Mouse (Mus musculus) heart, adult 9 months (tissue): ENCODE measurements around the gene Scarf1.
A peak's percentile ranks its signal among the peaks of the same experiment; 100 is the strongest.

Source experiments
- DNase-seq, 2 experiments: peaks; one replicate each; pipeline ENCODE4 v3.0.0; 2022; ENCODE audit warnings: low spot score in 2 of 2

Scarf1 gene

DNA sequence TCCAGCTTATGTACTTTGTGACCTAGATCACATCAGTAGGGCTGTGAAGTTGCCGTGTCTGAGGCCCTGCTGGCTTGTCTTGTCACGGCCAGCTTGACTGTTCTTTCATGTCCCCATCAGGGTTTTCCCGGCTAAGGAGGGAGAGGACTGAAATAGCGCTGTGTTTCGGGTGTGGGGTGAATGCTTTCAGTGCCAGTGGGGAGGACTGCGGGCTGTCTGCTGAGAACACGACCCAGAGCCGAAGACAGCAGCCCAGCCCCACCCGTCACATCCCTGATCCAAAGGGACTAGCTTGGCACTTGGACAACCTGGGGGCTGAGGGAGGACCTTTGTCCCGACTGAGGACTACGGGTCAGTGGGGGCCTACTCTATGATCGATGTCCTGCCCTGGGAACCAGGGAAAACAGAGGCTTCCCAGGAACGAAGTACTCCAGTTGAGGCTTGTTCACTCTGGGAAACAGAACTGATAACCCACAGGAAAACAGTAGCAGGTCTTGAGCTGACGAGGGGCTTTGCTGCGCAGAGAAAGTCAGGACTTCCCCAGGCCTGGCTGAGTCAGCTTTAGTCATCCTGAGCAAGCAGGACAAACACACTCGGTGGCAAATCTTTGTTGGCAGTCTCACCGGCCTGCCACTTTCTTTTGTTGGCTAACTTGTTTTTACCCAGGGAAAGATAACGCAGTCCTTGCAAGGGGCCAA lies 50.7 kb downstream of the Scarf1 start:
- DNase-seq = peak; percentile 58 to 68

DNA sequence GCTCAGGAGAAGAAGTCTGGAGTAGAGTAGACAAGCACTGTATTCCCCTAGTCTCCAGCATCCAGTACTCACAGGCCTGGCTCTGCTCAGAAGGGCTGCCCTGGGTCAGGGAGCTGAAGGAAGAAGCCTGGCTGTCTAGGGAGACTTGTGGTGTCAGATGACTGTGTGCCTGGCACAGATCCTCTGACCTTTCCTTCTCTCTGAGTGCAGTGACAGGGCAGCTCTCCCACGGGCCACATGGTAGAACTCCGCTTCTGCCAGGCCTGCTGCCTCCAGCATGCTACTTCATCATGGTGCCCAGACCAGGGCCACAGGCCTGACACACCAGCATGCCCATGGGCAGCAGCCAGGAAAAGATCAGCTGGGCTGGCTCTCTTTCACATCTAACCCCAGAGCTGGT lies 52.5 kb downstream of the Scarf1 start:
- DNase-seq = peak; percentile 82 to 86

DNA sequence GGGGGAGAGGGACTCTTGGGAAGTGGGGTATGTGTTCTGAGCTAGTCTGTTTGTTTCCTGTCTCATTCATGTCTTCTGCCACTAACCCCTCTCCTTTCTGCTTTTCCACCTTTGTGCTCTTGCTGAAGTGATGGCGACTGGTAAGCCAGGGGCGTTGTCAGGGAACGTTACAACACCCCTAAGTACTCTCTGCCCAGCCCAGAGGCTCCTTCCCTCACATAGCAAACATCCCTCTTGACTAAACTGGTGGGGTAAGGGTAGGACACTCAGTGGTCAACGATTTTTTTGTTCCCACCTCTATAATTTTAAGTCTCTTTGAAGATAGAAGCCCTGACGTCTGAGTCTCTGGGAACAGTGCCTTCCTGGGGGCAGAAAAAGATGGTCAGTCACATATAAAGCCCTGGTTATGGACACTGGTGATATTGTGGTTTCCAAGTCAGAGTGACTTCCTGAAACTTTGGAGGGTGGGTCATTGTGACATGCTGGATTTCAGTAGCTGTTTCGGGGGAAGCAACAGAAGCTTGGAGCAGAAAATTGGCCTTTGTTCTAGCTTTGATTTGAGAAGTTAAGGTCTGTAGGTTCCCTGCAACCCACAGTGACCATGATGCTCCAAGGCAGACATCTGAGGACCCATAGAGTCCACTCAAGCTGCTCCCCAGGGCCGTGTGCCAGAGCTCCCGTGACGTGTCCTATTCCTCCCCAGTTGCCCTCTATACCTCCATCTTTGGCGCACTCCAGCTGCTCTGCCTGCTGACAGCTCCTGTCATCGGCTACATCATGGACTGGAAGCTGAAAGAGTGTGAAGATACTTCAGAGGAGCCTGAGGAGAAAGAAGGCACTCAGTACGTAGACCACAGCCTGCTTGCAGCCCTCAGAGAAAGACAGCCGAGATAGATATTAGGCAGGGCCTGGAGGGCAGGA lies 53.2 kb downstream of the Scarf1 start:
- DNase-seq = peak in 1 of 2 experiments; percentile 26

DNA sequence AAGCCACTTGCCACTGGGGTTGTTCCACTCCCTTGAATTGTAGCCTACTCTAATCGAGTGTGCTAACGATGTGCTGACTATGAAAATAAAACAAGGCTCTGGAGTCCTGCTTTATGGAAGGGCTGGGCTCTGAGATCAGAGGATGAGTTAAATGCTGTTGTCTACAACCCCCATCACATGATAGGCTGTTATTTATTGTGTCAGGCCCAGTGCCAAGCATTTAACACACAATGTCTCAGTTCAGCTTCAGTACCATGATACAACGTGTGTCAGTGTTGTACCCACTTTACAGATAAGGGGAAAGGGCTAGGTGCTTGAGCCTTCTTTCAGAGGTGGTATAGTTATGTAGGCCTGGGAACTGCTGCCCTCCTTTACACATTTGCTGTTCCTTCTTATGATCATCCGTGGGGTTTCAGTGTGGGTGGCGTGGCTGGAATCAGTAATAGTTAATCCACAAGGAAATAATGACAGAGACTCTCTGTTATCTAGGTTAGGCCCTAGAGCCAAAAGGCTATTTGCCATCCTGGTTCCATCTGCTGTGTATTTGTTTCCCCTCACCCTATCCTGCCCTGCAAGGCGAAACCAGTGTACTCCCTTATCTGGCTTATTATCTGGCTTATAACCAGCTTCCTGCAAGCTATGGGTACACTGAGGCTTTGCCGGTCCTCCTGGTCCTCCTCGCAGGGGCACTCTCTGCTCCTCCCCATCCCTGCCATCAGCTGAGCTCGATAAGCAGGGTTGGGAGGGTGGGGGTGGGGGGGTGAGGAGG lies 54.2 kb downstream of the Scarf1 start:
- DNase-seq = no peak

DNA sequence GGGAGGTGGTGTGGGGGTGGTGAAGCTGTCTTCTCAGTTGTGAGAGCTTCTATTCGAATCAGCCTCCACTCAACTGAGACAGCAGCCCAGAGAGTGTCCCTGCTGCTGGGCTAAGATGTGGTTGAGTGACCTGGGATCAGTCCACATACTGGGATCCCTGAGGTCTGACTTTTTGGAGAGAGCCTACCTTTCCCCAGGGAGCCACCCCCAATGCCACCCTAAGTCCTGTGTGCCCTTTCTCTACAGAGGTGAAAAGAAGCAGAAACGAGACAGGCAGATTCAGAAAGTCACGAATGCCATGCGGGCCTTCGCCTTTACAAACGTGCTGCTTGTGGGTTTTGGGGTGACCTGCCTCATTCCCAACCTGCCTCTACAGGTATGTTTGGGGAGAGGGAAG lies 54.8 kb downstream of the Scarf1 start:
- no peak for DNase-seq

DNA sequence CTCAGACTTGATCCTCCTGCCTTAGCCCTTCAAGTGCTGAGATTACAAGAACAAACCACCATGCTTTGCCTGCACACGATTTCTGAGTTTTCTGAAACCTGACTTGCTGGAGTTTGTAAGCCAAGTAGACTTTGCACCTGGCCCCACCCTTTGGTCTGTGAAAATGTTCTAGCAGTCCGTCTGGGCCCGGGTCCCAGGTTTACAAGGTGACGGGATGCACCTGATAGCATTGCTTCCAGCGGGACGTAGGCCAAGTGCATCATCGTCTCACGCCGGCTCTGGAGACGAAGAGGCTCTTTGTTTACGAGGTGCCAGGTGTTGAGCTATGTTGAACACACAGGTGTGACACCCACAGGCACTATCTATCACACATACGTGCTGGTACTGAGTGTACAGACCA lies 55.6 kb downstream of the Scarf1 start:
- DNase-seq = no peak

DNA sequence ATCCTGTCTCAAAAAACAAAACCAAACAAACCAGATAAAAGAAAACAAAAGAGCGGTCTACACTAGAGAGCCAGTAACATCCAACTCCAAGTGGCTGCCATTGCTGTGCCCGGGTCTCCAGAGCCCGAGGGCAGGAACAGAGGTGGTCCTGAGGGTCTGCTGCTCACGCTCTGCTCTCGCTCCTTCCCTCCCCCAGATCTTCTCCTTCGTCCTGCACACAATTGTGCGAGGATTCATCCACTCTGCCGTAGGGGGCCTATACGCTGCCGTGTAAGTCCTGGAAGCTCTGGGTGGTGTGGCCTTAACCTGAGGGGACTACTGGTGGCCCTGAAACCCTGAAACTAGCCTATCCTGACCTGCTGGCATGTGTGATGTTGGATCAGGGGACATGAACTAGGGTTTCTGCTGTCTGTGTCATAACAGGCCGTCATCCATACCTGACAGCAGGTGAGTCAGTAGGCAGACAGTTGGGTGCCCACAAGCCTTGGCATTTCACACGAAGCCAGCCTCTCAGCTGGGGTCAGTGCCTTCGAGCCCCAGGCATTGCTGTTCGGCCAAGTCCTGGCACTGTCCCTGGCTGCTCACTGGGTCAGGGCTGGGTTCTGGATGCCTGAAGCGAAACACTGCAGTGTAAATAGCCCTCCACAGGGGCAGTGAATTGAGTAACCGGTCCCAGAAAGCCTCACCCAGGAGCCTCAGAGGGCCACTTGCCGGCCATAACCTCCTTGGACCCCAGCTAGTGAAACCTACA lies 57.2 kb downstream of the Scarf1 start:
- no peak for DNase-seq

DNA sequence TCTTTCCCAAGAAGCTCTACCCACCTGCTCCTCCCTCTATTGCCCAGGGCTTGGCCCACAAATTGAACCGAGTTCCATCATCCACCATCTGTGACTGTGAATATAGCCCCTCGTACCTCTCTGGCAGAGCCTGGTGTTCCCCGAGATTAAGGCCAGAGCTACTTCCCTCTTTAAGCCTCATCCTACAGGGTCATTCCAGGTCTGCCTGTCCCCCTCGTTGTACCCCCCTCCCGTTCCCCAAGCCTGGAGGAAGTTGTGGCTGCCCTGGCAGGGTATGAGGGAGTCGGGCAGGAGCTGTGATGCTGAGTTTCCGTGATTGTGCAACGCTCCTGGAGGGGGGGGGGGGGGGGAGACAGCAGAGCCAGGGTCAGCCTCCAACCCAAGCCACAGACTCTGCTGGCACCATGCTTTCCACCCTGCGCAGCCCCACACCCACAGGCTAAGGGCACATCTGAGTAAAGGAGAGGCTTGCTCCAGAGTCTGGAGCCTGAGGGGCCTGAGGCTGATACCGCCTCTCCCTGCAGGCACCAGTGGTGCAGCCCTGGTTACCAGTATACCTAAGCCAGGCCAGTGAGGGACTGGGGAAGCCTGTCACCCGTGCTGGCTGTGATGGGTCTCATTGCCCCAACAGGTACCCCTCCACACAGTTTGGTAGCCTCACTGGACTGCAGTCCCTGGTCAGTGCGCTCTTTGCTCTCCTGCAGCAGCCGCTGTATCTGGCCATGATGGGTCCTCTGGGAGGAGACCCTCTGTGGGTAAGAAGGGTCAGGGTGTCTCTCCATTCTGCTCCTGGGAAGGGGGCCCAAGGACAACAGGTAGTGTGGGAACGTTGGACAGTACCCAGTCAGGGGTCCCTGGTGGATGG lies 58.0 kb downstream of the Scarf1 start:
- DNase-seq = peak; percentile 50 to 69

DNA sequence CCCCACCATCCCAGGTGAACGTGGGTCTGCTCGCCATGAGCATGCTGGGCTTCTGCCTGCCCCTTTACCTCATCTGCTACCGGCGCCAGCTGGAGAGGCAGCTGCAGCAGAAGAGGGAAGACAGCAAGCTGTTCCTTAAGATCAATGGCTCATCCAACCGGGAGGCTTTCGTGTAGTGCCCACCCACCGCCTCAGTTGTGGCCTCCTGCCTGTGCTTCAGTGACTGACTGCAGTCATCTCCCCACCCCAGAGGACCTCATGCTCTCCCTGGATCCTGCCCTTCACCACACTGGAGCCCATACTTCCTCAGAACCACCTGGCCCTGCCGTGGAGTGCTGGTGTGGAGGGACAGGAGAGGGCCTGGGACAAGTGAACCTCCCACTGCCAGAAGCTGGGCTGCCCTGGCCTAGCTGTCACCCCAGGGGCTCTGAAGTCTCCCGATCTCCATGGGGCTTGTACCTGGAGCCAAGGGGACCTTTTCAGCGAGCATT lies 59.0 kb downstream of the Scarf1 start:
- DNase-seq = peak in 1 of 2 experiments; percentile 34

DNA sequence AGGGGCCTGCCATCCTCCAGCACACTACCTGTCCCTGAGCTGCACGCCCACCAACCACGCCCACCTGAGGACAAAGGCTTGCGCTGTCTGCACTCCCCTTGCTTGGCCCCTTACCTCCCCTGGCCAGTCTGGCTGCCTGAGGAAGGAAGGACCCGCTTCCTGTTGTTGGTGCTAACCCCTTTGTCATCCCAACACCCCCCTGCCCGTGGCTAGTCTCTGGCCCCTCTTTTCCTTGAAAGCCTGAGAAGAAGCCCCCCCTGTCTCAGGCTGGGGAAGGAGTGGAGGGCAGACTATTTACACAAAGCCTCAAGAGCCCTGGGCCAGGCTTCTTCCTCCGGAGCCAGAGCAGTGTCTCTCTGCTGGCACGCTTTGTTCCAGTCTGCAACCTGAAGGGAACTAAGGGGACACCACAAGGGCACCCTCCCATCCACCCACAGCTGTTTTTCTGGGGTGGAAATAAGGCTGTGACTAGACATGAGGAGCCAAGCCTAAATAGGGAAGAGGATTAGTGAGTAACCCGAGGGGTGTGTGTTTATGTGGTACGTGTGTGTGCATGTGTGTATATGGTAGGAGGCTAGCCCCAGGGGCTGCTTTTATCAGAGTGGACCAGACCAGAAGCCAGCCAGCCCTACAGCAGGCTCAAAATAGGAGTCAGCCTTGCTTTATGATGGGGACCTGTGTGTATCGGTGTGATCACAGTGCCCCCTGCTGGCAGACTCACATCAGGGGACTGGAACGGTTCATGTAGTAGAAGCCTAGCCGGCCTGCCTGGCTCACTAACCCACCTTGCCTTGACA lies 59.7 kb downstream of the Scarf1 start:
- DNase-seq = peak; percentile 89 to 94

DNA sequence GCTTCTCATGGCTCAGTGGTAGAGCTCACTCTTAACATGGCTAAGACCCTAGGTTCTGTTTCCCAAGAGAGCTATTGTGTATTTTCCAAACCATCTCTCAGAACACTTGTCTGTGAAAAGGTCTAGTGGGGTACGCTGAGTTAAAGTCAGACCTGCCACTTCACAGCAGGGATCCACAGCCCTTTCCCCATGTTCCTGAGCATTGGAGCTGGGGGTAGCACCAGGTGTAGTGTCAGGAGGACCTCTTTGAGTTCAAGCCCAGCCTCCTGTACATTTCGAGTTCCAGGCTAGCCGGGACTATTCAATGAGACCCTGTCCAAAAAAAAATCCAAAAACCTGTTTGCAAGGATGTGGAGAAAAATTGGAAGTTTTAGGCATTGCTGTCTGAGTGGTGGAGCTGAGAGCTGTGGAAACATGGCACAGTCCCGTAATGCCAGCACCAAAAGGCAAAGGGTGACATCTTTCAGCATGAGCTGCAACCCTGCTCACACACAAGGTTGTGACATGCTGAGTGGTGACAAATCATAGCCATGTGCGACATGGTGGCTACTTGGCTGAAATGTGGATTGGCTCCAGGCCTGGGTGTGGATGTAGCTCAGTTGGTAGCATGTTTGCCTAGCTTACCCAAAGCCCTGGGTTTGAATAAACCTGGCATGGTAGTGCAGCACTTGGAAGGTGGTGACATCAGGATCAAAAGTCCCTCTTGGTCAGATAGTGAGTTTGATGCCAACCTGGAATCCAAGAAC lies 61.2 kb downstream of the Scarf1 start:
- DNase-seq = no peak

DNA sequence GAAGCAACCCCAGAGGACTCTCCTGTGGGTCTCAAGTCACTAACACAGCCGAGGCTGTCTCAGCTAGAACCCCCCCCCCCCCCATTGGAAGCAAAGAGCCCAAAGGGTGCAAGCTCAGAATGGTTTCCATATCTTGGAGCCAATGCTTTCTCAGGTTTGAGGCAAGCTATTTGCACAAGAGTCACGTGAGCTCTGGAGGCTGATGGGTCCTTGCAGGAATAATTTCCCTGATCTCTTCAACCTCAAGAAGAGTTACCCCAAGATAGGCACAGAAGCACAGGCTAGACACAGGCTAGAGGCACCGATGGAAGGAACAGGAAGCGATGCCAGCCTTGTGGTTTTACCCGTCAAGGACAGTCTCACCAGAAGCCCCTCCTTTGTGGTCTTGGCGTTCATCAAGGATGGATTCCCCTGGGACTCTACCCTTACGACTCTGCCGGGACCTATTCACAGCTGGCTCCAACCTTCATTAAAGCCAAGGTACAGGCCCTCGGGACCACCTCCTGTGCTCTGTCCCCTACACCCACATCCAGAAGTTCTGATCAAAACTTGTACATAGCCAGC lies 62.3 kb downstream of the Scarf1 start:
- DNase-seq = no peak
